Mouse (Mus musculus): ENCODE results near the gene Clmn. TPM values are rescaled to one million over a fixed set of nuclear protein-coding genes. Genes with fewer than 3 reads are reported as not detected.
"Not testable (repeated sequence)": the region's sequence is repeated elsewhere in the genome, so short reads cannot be mapped to it uniquely, and the experiment has no call there.

The Clmn gene
- polyA plus RNA-seq, 1 experiment from 2014 or later = 0.79 TPM

DNA sequence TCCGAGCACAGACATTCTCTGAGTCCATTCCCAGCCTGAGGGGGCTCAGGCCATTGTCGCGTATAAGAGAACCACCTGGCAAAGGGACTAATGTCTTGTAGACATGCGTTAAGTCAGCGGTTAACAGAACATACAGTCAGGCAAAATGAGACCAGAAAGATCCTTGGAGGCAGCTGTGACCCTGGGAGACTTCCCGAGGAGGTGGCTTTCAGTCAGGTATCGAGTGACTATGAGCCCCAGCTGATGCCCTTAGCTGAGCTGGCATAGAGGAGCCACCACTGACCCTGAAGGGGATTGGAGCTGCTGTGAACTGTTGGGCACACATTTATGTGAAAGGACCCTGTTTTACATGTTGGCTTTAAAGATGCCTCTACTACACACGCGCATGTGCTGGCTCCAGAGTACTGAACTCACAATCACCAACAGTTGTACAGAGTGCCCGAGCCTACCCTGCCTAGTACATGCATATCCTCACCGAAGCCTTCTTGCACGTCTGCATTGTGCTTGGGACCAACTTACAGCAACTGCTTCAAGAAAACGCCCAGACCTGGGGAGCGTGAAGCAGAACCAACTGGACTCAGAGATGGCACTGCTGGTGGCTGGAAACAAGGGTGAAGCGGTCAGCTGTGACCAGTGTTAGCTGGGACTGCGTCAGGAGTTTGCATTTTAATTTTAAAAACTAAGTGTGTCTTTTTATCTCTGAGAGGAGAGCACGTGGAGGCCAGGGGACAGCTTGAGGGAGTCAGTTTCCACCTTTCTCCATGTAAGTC, 34.0 kb downstream of the Clmn start:
- no peak for ATAC-seq (ENCODE audit: low read depth)
- H3K27me3 ChIP-seq (ENCODE audit: control insufficient read depth, insufficient read depth, low read length) = no peaks in the 10 kb centered on the region
- no peak overlapping the region for H3K4me2 ChIP-seq (ENCODE audit: low read depth, low read length)
- no peaks in the 10 kb centered on the region for H3K36me3 ChIP-seq (ENCODE audit: control insufficient read depth, insufficient read depth, low read length)
- no peaks in the 10 kb centered on the region for H3K9me3 ChIP-seq (ENCODE audit: control insufficient read depth, low read length)
- H3K4me1 ChIP-seq (ENCODE audit: control insufficient read depth, insufficient read depth, low read length) = no peaks in the 10 kb centered on the region; the same call in 1 of the 2 replicates
- H3K9ac ChIP-seq (replicated peaks; ENCODE audit: low read depth, low read length) = no peak overlapping the region
- WGBS = 77% methylated on average over 17 of the region's 17 CpGs
- H3K4me3 ChIP-seq (ENCODE audit: low read depth, low read length) = no peak overlapping the region
- H3K27ac ChIP-seq (ENCODE audit: low read depth, low read length) = no peak overlapping the region

DNA sequence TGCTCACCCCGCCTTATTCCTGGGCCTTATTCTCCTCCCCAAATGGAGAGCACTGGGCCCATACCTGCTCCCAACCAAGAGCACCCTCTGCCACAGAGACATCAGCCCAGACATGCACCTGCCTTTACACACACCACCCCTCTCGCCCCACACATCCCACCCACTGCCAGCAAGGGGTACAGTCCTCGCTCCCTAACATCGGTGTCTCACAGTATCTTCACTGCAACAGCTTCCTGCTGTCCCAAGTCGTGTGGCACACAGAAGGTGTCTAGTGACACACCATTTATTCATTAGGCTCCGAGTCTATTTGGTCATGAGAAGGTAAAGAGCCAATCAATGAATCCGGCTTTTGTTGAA, 34.6 kb downstream of the Clmn start:
- ATAC-seq (ENCODE audit: low read depth) = no peak
- 68% methylated on average over 7 of the region's 7 CpGs for WGBS

GRCm38 (mm10) chr12:104829596-104830282, 35.1 kb downstream of the Clmn start:
- Histone ChIP-seq H3K4me1 (ENCODE audit: control insufficient read depth, insufficient read depth, low read length) (no peaks in the 10 kb centered on the region; the same call in 1 of the 2 replicates), H3K9ac (replicated peaks; ENCODE audit: low read depth, low read length) (no peak overlapping the region), H3K27me3 (ENCODE audit: control insufficient read depth, insufficient read depth, low read length) (no peaks in the 10 kb centered on the region), H3K4me2 (ENCODE audit: low read depth, low read length) (no peak overlapping the region), H3K9me3 (ENCODE audit: control insufficient read depth, low read length) (no peaks in the 10 kb centered on the region), H3K36me3 (ENCODE audit: control insufficient read depth, insufficient read depth, low read length) (no peaks in the 10 kb centered on the region), H3K4me3 (ENCODE audit: low read depth, low read length) (no peak overlapping the region), H3K27ac (ENCODE audit: low read depth, low read length) (no peak overlapping the region)
- ATAC-seq (ENCODE audit: low read depth) = no peak; the same call in 1 of the 2 replicates
- 39% methylated on average over 6 of the region's 6 CpGs for WGBS

More for the DNA sequence above, 34.6 kb downstream of the Clmn start:
- H3K4me1 ChIP-seq (ENCODE audit: control insufficient read depth, insufficient read depth, low read length) = no peaks in the 10 kb centered on the region; the same call in 1 of the 2 replicates
- no peak overlapping the region for H3K27ac ChIP-seq (ENCODE audit: low read depth, low read length)
- H3K9ac ChIP-seq (replicated peaks; ENCODE audit: low read depth, low read length) = no peak overlapping the region
- H3K9me3 ChIP-seq (ENCODE audit: control insufficient read depth, low read length) = no peaks in the 10 kb centered on the region
- no peaks in the 10 kb centered on the region for H3K36me3 ChIP-seq (ENCODE audit: control insufficient read depth, insufficient read depth, low read length)
- no peak overlapping the region for H3K4me2 ChIP-seq (ENCODE audit: low read depth, low read length)
- H3K27me3 ChIP-seq (ENCODE audit: control insufficient read depth, insufficient read depth, low read length) = no peaks in the 10 kb centered on the region
- no peak overlapping the region for H3K4me3 ChIP-seq (ENCODE audit: low read depth, low read length)

DNA sequence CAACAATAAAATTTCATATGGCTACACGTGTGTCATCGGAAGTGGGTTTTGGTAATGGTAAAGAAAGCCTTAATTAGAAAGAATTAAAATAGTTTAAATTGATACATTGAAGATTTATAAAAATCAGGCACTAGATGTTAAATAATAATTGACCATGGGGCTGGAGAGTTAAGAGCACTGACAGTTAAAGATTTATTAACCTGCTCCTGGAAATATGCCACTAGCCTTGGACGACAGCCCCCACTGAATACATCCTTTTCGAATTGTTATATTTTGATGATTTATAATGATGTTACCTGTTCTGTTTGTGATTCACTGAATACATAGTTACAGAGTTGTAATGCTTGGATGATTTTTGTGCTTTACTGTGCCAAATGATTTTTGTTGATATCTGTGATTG, 35.9 kb downstream of the Clmn start:
- H3K9ac ChIP-seq (replicated peaks; ENCODE audit: low read depth, low read length); H3K4me1 ChIP-seq (ENCODE audit: control insufficient read depth, insufficient read depth, low read length); ATAC-seq (ENCODE audit: low read depth); H3K4me3 ChIP-seq (ENCODE audit: low read depth, low read length); H3K27ac ChIP-seq (ENCODE audit: low read depth, low read length); H3K9me3 ChIP-seq (ENCODE audit: control insufficient read depth, low read length); H3K27me3 ChIP-seq (ENCODE audit: control insufficient read depth, insufficient read depth, low read length); H3K36me3 ChIP-seq (ENCODE audit: control insufficient read depth, insufficient read depth, low read length); H3K4me2 ChIP-seq (ENCODE audit: low read depth, low read length): not testable (repeated sequence)
- 81% methylated on average over 4 of the region's 4 CpGs for WGBS

DNA sequence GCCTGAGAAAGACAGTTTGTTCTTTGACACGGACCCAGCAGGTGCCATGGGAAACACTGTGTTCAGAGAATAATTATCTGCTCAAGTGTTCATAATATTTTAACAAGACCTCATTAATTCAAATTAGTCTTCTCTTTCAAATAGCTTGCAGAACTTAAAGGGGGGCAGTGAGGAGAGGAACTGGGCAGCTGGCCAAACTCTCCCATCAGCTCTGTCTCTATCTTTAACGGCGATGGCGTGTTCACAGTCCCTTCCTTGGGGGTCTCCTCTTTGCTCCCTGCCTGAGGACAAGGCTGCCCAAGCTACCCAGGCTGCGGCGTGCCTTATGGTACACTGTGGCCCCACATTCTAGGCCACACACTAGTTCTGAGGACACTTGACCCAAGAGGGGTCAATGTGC, 37.2 kb downstream of the Clmn start:
- Histone ChIP-seq H3K9me3 (ENCODE audit: control insufficient read depth, low read length) (no peaks in the 10 kb centered on the region), H3K4me3 (ENCODE audit: low read depth, low read length) (no peak overlapping the region), H3K36me3 (ENCODE audit: control insufficient read depth, insufficient read depth, low read length) (no peaks in the 10 kb centered on the region), H3K4me2 (ENCODE audit: low read depth, low read length) (no peak overlapping the region), H3K4me1 (ENCODE audit: control insufficient read depth, insufficient read depth, low read length) (no peaks in the 10 kb centered on the region; the same call in 1 of the 2 replicates), H3K9ac (replicated peaks; ENCODE audit: low read depth, low read length) (no peak overlapping the region), H3K27ac (ENCODE audit: low read depth, low read length) (no peak overlapping the region), H3K27me3 (ENCODE audit: control insufficient read depth, insufficient read depth, low read length) (no peaks in the 10 kb centered on the region)
- 42% methylated on average over 6 of the region's 6 CpGs for WGBS
- no peak for ATAC-seq (ENCODE audit: low read depth)

DNA sequence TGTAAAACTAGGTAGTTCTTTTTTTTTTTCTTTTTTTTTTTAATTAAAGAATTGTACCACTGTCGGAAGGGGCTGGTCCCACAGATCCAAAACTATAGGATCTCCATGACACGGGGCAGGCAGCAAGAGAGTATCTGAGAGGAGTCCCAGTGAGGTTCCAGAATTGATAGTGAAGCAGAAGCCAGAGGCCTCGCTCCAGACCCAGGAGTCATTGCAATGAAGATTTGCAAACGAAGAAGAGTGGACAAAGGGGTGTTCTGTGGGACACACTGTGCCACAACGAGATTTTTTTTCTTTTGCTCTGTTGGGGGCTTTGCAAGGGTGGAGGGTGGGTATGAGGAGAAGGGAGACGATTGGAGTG, 40.0 kb downstream of the Clmn start:
- Histone ChIP-seq H3K4me3 (ENCODE audit: low read depth, low read length) (no peak overlapping the region), H3K4me1 (ENCODE audit: control insufficient read depth, insufficient read depth, low read length) (no peaks in the 10 kb centered on the region; the same call in 1 of the 2 replicates), H3K36me3 (ENCODE audit: control insufficient read depth, insufficient read depth, low read length) (no peaks in the 10 kb centered on the region), H3K9ac (replicated peaks; ENCODE audit: low read depth, low read length) (no peak overlapping the region), H3K27me3 (ENCODE audit: control insufficient read depth, insufficient read depth, low read length) (no peaks in the 10 kb centered on the region), H3K9me3 (ENCODE audit: control insufficient read depth, low read length) (no peaks in the 10 kb centered on the region), H3K27ac (ENCODE audit: low read depth, low read length) (no peak overlapping the region), H3K4me2 (ENCODE audit: low read depth, low read length) (no peak overlapping the region)
- WGBS = 36% methylated on average over 6 of the region's 6 CpGs
- no peak for ATAC-seq (ENCODE audit: low read depth)

DNA sequence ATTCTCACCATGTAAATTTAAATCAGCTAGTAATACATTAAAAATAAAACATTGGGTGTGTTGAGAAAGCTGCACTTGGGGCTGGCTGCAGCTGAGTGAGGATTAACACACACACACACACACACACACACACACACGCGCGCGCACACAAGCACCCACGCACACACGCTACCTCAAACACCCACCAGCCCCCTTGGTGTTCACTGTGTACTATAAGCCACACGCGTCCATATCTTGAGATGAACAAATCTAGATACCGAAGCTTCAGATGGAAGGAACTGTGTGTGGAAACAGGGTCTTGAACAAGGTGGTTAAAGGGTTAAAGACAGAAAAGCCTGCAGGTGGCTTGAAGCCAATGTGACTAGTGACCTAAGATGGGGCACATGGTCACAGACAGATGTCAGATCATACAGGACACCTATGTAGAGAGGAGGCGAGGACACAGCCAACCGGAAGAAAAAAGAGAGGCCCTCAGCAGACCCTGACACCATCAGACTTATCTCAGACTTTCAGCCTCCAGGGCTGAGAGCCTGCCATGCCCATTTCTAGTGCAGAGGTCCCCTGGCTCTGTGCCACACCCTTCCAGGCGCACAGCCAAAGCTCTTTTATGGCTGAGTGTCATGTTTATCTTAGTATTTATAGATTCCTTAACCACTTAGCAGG, 40.5 kb downstream of the Clmn start:
- H3K9ac ChIP-seq (replicated peaks; ENCODE audit: low read depth, low read length) = no peak overlapping the region
- ATAC-seq (ENCODE audit: low read depth) = peak; percentile 66
- 77% methylated on average over 12 of the region's 12 CpGs for WGBS
- no peaks in the 10 kb centered on the region for H3K9me3 ChIP-seq (ENCODE audit: control insufficient read depth, low read length)
- no peak overlapping the region for H3K4me2 ChIP-seq (ENCODE audit: low read depth, low read length)
- H3K27ac ChIP-seq (ENCODE audit: low read depth, low read length) = no peak overlapping the region
- H3K4me1 ChIP-seq (ENCODE audit: control insufficient read depth, insufficient read depth, low read length) = no peaks in the 10 kb centered on the region; the same call in 1 of the 2 replicates
- H3K4me3 ChIP-seq (ENCODE audit: low read depth, low read length) = no peak overlapping the region
- H3K27me3 ChIP-seq (ENCODE audit: control insufficient read depth, insufficient read depth, low read length) = no peaks in the 10 kb centered on the region
- no peaks in the 10 kb centered on the region for H3K36me3 ChIP-seq (ENCODE audit: control insufficient read depth, insufficient read depth, low read length)

DNA sequence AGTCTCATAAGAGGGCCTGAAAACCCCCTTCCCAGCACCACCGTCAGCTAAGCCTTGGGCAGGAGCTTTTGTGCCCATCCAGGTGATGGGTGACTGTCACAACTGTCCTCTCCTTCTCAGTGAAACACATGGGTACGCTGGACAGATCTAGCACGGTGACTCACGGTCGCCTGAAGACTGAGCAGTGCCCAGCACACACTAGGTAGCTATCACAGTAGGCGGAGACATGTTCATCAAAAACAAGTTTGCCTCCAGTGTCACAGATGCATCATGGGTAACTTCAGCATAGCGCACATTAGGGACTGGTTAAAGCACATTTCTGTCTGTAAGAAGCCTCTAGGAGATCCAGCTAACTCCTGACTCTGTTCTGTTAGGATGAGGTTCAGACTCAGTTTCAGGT, 41.2 kb downstream of the Clmn start:
- 97% methylated on average over 7 of the region's 7 CpGs for WGBS
- Histone ChIP-seq H3K4me2 (ENCODE audit: low read depth, low read length) (no peak overlapping the region), H3K9me3 (ENCODE audit: control insufficient read depth, low read length) (no peaks in the 10 kb centered on the region), H3K36me3 (ENCODE audit: control insufficient read depth, insufficient read depth, low read length) (no peaks in the 10 kb centered on the region), H3K9ac (replicated peaks; ENCODE audit: low read depth, low read length) (no peak overlapping the region), H3K4me3 (ENCODE audit: low read depth, low read length) (no peak overlapping the region), H3K4me1 (ENCODE audit: control insufficient read depth, insufficient read depth, low read length) (no peaks in the 10 kb centered on the region; the same call in 1 of the 2 replicates), H3K27ac (ENCODE audit: low read depth, low read length) (no peak overlapping the region), H3K27me3 (ENCODE audit: control insufficient read depth, insufficient read depth, low read length) (no peaks in the 10 kb centered on the region)
- no peak for ATAC-seq (ENCODE audit: low read depth)

Data from neural tube, embryonic 14.5 days (tissue).